Mouse (Mus musculus) midbrain, embryonic 14.5 days (tissue): ENCODE data around the gene Tprn. TPM values are rescaled to one million over a fixed set of nuclear protein-coding genes. Genes with fewer than 3 reads are reported as not detected.

Experiments used
- ATAC-seq: fragments of 200-750 bp; cut with Nextera tagmentation; 2 replicates; pipeline ENCODE4 v1.8.0; 2017; ENCODE audit warnings: moderate number of reproducible peaks, moderate library complexity; ENCODE audit not compliant: low FRiP score, low TSS enrichment
- DNase-seq: peaks from one replicate; pipeline ENCODE4 v3.0.0-alpha.2; 2015
- H3K27ac ChIP-seq: fragments of 300-500 bp; sonication (generic); replicated peaks from 2 replicates; pipeline ENCODE4 v1.5.1; 2014; ENCODE audit warnings: mild to moderate bottlenecking, low read depth, low read length, moderate library complexity
- H3K27me3 ChIP-seq: fragments of 300-500 bp; sonication (generic); 2 replicates; pipeline ENCODE4 v1.6.1; 2014; ENCODE audit warnings: low read length, control low read depth, mixed read lengths; ENCODE audit not compliant: control insufficient read depth, insufficient read depth
- H3K36me3 ChIP-seq: fragments of 300-500 bp; sonication (generic); 2 replicates; pipeline ENCODE4 v1.6.1; 2014; ENCODE audit warnings: low read length, control low read depth; ENCODE audit not compliant: control insufficient read depth, insufficient read depth
- H3K4me1 ChIP-seq: fragments of 300-500 bp; sonication (generic); 2 replicates; pipeline ENCODE4 v1.6.1; 2014; ENCODE audit warnings: mild to moderate bottlenecking, antibody characterized with exemption, low read length, control low read depth; ENCODE audit not compliant: control insufficient read depth, insufficient read depth
- H3K4me2 ChIP-seq: fragments of 300-500 bp; sonication (generic); 2 replicates; pipeline ENCODE4 v1.6.1; 2014; ENCODE audit warnings: mild to moderate bottlenecking, low read length, moderate library complexity
- H3K4me3 ChIP-seq: fragments of 300-500 bp; sonication (generic); replicated peaks from 2 replicates; pipeline ENCODE4 v1.5.1; 2014; ENCODE audit warnings: low read depth, low read length
- H3K9ac ChIP-seq: fragments of 300-500 bp; sonication (generic); replicated peaks from 2 replicates; pipeline ENCODE4 v1.6.1; 2014; ENCODE audit warnings: mild to moderate bottlenecking, low read length, moderate library complexity
- H3K9me3 ChIP-seq: fragments of 300-500 bp; sonication (generic); 2 replicates; pipeline ENCODE4 v1.6.1; 2016; ENCODE audit warnings: low read length, control low read depth, mixed read lengths; ENCODE audit not compliant: control insufficient read depth
- WGBS: fragments of 180-500 bp; shearing (Covaris S2); extraction: QIAGEN DNeasy Blood & Tissue Kit; methylation state at CpG from one replicate; pipeline ENCODE4 v1.1.7; 2014; 5-methylcytosine and 5-hydroxymethylcytosine counted together
- polyA plus RNA-seq: library from polyadenylated mRNA; unstranded; fragments of >200 nt; fragmentation: Nextera tagmentation; extraction: Ambion mirVana; gene quantifications from 2 replicates; pipeline ENCODE4 v1.2.1, GENCODE M21; 2014

Tprn gene
- polyA plus RNA-seq, 1 experiment from 2014 or later = 13.3 TPM

- Histone ChIP-seq H3K27me3 (peaks cover 20% of the 10 kb centered on the region), H3K9me3 (no peaks in the 10 kb centered on the region), H3K9ac (no peak overlapping the region), H3K4me1 (0 out of 2 replicates have a peak, but pooled peaks cover 1% of the 10 kb centered on the region), H3K27ac (no peak overlapping the region), H3K36me3 (peaks cover 54% of the 10 kb centered on the region), H3K4me3 (no peak overlapping the region), H3K4me2 (no peak overlapping the region)
- 92% methylated on average over 2 of the region's 2 CpGs for WGBS
- DNase-seq = no peak
- no peak for ATAC-seq
Measured at GRCm38 (mm10) chr2:25285551-25285950, 23.1 kb downstream of the Tprn start.

GRCm38 (mm10) chr2:25286314-25286713, 23.9 kb downstream of the Tprn start:
- Histone ChIP-seq H3K4me3 (no peak overlapping the region), H3K27me3 (peaks cover 27% of the 10 kb centered on the region), H3K27ac (no peak overlapping the region), H3K9me3 (no peaks in the 10 kb centered on the region), H3K36me3 (peaks cover 46% of the 10 kb centered on the region), H3K9ac (no peak overlapping the region), H3K4me2 (no peak overlapping the region), H3K4me1 (0 out of 2 replicates have a peak, but pooled peaks cover 5% of the 10 kb centered on the region)
- WGBS = 85% methylated on average over 1 of the region's 1 CpGs
- DNase-seq = no peak
- ATAC-seq = no peak

- Histone ChIP-seq H3K27ac (no peak overlapping the region), H3K9me3 (no peaks in the 10 kb centered on the region), H3K36me3 (peaks cover 41% of the 10 kb centered on the region), H3K4me2 (no peak overlapping the region), H3K27me3 (peaks cover 35% of the 10 kb centered on the region), H3K4me1 (0 out of 2 replicates have a peak, but pooled peaks cover 5% of the 10 kb centered on the region), H3K4me3 (no peak overlapping the region), H3K9ac (no peak overlapping the region)
- WGBS = 54% methylated on average over 7 of the region's 7 CpGs
- ATAC-seq (no peak), DNase-seq (no peak)
Measured at GRCm38 (mm10) chr2:25286837-25287636, 24.6 kb downstream of the Tprn start.

- Histone ChIP-seq H3K27ac (no peak within 1 kb of the TSS), H3K9ac (no peak within 1 kb of the TSS), H3K4me3 (no peak within 1 kb of the TSS), H3K27me3 (peaks cover 45% of the 10 kb centered on the region), H3K9me3 (no peaks in the 10 kb centered on the region), H3K4me2 (no peak within 1 kb of the TSS), H3K4me1 (0 out of 2 replicates have a peak, but pooled peaks cover 5% of the 10 kb centered on the region), H3K36me3 (peaks cover 32% of the 10 kb centered on the region)
- ATAC-seq (no peak), DNase-seq (no peak)
- 83% methylated on average over 6 of the region's 6 CpGs for WGBS
Measured at GRCm38 (mm10) chr2:25287927-25288649, 25.7 kb downstream of the Tprn start, which contains the start of gene Tmem210. Gene Tmem210 (plus strand): TSS chr2:25288145.

- Histone ChIP-seq H3K27me3 (peaks cover 52% of the 10 kb centered on the region), H3K9me3 (no peaks in the 10 kb centered on the region), H3K4me3 (no peak overlapping the region), H3K9ac (no peak overlapping the region), H3K4me1 (0 out of 2 replicates have a peak, but pooled peaks cover 5% of the 10 kb centered on the region), H3K27ac (no peak overlapping the region), H3K4me2 (no peak overlapping the region), H3K36me3 (peaks cover 26% of the 10 kb centered on the region)
- DNase-seq (no peak), ATAC-seq (no peak)
- 80% methylated on average over 7 of the region's 7 CpGs for WGBS
Measured at GRCm38 (mm10) chr2:25288734-25289345, 26.4 kb downstream of the Tprn start.

- H3K27ac ChIP-seq = no peak within 1 kb of the TSS
- peak within 1 kb of the TSS; percentile 49 for H3K4me2 ChIP-seq
- H3K4me3 ChIP-seq = peak within 1 kb of the TSS; percentile 22
- peaks cover 18% of the 10 kb centered on the region for H3K36me3 ChIP-seq
- peak within 1 kb of the TSS; percentile 36; the same call in 1 of the 2 replicates for H3K9ac ChIP-seq
- 12% methylated on average over 11 of the region's 11 CpGs for WGBS
- 0 out of 2 replicates have a peak, but pooled peaks cover 5% of the 10 kb centered on the region for H3K4me1 ChIP-seq
- peaks cover 54% of the 10 kb centered on the region for H3K27me3 ChIP-seq
- H3K9me3 ChIP-seq = no peaks in the 10 kb centered on the region
- DNase-seq = no peak
- no peak for ATAC-seq
Measured at GRCm38 (mm10) chr2:25289651-25290050, 27.2 kb downstream of the Tprn start, which contains the start of gene Lrrc26. Gene Lrrc26 (plus strand): TSS chr2:25289915.

GRCm38 (mm10) chr2:25290101-25290815, 27.8 kb downstream of the Tprn start:
- Histone ChIP-seq H3K9me3 (no peaks in the 10 kb centered on the region), H3K36me3 (peaks cover 12% of the 10 kb centered on the region), H3K4me1 (0 out of 2 replicates have a peak, but pooled peaks cover 5% of the 10 kb centered on the region), H3K27me3 (peaks cover 59% of the 10 kb centered on the region), H3K4me3 (peak overlapping the region; percentile 22), H3K27ac (no peak overlapping the region), H3K4me2 (peak overlapping the region; percentile 49), H3K9ac (peak overlapping the region; percentile 36; the same call in 1 of the 2 replicates)
- DNase-seq (peak; percentile 71), ATAC-seq (no peak)
- WGBS = 2% methylated on average over 54 of the region's 54 CpGs

GRCm38 (mm10) chr2:25290816-25291130, 28.4 kb downstream of the Tprn start:
- Histone ChIP-seq H3K4me2 (peak overlapping the region; percentile 49), H3K36me3 (peaks cover 11% of the 10 kb centered on the region), H3K9ac (no peak overlapping the region), H3K27ac (no peak overlapping the region), H3K4me1 (0 out of 2 replicates have a peak, but pooled peaks cover 5% of the 10 kb centered on the region), H3K9me3 (no peaks in the 10 kb centered on the region), H3K27me3 (peaks cover 59% of the 10 kb centered on the region), H3K4me3 (peak overlapping the region; percentile 22; the same call in 1 of the 2 replicates)
- WGBS = under 1% methylated on average over 18 of the region's 18 CpGs
- ATAC-seq (no peak), DNase-seq (peak; percentile 47)
